Mouse (Mus musculus): ENCODE data around the gene Sec24b.

Sec24b gene

GRCm38 (mm10) chr3:130061281-130061680, at the start of gene Sec24b:
Gene Sec24b (minus strand): TSS chr3:130061553.
- no peak for DNase-seq (ENCODE audit: low read depth, low spot score)

- no peak for DNase-seq (ENCODE audit: low read depth, low spot score)
Observed at GRCm38 (mm10) chr3:130104471-130104870, 43.1 kb upstream of the Sec24b start.

GRCm38 (mm10) chr3:130103486-130103885, 42.1 kb upstream of the Sec24b start:
- peak; percentile 28 for DNase-seq (ENCODE audit: low read depth, low spot score)

GRCm38 (mm10) chr3:130095160-130095781, 33.9 kb upstream of the Sec24b start:
- peak; percentile 51 for DNase-seq (ENCODE audit: low read depth, low spot score)

- DNase-seq (ENCODE audit: low read depth, low spot score): no peak
Observed at GRCm38 (mm10) chr3:130094125-130094704, 32.9 kb upstream of the Sec24b start.

GRCm38 (mm10) chr3:130090460-130090859, 29.1 kb upstream of the Sec24b start:
- DNase-seq (ENCODE audit: low read depth, low spot score): no peak

GRCm38 (mm10) chr3:130088654-130089053, 27.3 kb upstream of the Sec24b start:
- DNase-seq (ENCODE audit: low read depth, low spot score): no peak

GRCm38 (mm10) chr3:130087466-130087865, 26.1 kb upstream of the Sec24b start:
- no peak for DNase-seq (ENCODE audit: low read depth, low spot score)

- peak; percentile 32 for DNase-seq (ENCODE audit: low read depth, low spot score)
Observed at GRCm38 (mm10) chr3:130086372-130087080, 25.2 kb upstream of the Sec24b start.

GRCm38 (mm10) chr3:130083312-130083711, 22.0 kb upstream of the Sec24b start:
- no peak for DNase-seq (ENCODE audit: low read depth, low spot score)

GRCm38 (mm10) chr3:130080666-130081065, 19.3 kb upstream of the Sec24b start:
- DNase-seq (ENCODE audit: low read depth, low spot score): no peak

GRCm38 (mm10) chr3:130079794-130080193, 18.4 kb upstream of the Sec24b start:
- peak; percentile 73 for DNase-seq (ENCODE audit: low read depth, low spot score)

- DNase-seq (ENCODE audit: low read depth, low spot score): no peak
Observed at GRCm38 (mm10) chr3:130077291-130077690, 15.9 kb upstream of the Sec24b start.

- DNase-seq (ENCODE audit: low read depth, low spot score): no peak
Observed at GRCm38 (mm10) chr3:130075746-130076145, 14.4 kb upstream of the Sec24b start.

GRCm38 (mm10) chr3:130073085-130073484, 11.7 kb upstream of the Sec24b start:
- peak; percentile 40 for DNase-seq (ENCODE audit: low read depth, low spot score)

- no peak for DNase-seq (ENCODE audit: low read depth, low spot score)
Observed at GRCm38 (mm10) chr3:130071918-130072317, 10.6 kb upstream of the Sec24b start.

GRCm38 (mm10) chr3:130060396-130061029, 840 bp downstream of the Sec24b start:
- DNase-seq (ENCODE audit: low read depth, low spot score): peak; percentile 92

GRCm38 (mm10) chr3:130059805-130060395, 1.5 kb downstream of the Sec24b start:
- no peak for DNase-seq (ENCODE audit: low read depth, low spot score)

GRCm38 (mm10) chr3:130058488-130058887, 2.9 kb downstream of the Sec24b start:
- DNase-seq (ENCODE audit: low read depth, low spot score): no peak

GRCm38 (mm10) chr3:130057569-130058345, 3.6 kb downstream of the Sec24b start:
- DNase-seq (ENCODE audit: low read depth, low spot score): no peak

Measured in mesoderm, embryonic 11.5 days (tissue).